Mouse (Mus musculus) adrenal gland, adult (tissue): Measurements from ENCODE around the gene Wdr54.

Experiments used
- DNase-seq, 2 experiments: peaks; one replicate each; pipeline ENCODE4 v3.0.0; 2022 to 2023; ENCODE audit warnings: low spot score in 1 of 2; ENCODE audit not compliant: inconsistent age in 2 of 2

The Wdr54 gene

DNA sequence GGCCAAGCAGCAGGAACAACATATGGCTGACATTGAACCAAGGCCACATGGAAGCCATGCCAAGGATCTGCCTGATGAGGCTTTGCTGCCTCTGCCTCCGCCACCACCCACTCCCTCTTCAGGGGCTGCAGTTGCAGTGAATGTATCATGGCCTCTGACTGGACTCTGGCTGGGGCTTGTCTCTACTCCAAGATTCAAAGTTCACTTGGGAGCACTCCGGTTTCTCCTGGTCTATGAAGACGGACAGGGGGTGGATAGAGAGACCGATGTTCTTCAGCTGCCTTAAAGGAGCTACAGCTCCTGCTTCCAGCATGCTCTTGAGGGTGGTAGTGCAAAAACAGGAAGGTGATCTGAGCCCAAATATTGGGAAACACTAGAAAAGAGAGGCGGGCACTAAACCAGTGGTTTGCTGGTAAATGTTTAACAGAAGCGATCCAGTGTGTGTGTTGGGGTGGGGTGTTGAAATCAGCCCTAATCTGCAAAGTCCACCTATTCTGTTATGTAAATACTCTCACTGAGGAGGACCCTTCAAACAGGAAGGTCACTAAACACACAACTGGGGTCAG is 24.6 kb downstream of the Wdr54 start:
- peak in 1 of 2 experiments; percentile 5 for DNase-seq

DNA sequence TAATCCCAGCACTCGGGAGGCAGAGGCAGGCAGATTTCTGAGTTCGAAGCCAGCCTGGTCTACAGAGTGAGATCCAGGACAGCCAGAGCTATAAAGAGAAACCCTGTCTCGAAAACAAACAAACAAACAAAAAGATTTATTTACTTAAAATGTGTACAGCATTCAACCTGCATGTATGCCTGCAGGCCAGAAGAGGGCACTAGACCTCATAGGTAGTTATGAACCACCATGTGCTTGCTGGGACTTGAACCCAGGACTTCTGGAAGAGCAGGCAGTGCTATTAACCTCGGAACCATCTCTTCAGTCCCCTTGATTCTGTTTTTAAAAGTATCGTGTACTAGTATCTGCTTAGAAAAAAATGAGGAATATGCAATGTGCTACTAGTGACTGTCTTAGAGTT is 28.8 kb downstream of the Wdr54 start:
- peak in 1 of 2 experiments; percentile 4 for DNase-seq

DNA sequence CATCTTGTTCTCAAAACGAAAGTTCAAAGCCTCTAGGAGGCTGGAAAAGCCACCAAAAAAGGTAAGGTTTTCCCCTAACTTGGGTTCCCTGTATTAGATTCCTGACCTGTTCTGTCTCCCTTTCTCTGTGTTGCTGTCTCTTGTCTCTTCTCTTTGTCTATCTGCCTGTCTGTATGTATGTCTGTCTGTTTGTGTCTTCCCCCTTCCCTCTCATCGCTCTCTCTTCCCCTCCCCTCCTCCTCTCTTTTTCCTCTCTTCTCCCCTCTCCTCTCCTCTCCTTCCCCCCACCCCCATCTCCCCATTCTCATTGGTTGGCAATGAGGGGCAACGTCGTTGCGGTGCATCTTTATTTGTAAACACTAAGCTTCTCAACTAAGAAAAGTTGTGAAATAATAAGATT is 30.9 kb downstream of the Wdr54 start, which contains the start of gene Ino80b:
TSS of gene Ino80b (minus strand) at position 101 of the 400 bp plus-strand sequence.
- no peak for DNase-seq

DNA sequence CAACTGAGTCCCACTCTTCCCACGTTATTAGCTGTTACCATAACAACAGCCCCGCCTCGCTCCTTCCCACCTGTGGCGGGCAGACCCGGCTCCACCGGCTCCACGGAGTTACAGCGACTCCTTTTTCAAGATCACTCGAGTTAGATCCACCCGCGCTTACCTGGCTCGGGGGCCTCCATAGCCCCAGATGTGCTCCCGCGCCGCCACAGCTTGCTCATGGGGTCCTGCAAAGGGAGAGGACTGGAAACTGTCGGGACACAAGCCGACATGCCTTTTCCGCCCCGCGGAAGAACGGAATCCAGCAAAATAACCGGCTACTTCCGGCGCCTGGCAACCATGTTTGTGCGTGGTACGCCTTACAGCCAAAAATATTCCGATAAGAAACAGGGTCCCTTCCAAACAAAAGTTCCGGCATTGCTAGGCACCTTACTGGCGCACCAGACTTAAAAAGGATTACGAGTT is 31.3 kb downstream of the Wdr54 start:
- peak; percentile 94 to 98 for DNase-seq

DNA sequence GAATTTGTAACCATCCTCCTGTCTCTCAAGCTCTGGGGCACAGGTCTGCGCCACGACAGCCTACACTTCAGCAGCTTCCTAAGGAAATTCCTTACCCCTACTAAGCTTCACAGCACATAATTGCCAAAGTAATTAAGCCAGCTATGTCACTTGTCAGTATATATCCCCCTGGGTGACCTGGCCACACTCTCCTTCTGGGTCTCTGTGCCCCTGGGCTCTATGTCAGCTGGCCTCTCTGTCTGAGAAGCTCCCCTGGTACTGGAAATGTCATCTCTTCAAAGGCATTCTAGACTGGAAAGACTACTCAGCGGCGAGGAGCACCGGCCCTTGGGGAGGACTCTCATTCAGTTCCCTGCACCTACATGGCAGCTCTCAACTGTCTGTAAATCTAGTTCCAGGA is 33.2 kb downstream of the Wdr54 start:
- peak; percentile 7 to 30 for DNase-seq

DNA sequence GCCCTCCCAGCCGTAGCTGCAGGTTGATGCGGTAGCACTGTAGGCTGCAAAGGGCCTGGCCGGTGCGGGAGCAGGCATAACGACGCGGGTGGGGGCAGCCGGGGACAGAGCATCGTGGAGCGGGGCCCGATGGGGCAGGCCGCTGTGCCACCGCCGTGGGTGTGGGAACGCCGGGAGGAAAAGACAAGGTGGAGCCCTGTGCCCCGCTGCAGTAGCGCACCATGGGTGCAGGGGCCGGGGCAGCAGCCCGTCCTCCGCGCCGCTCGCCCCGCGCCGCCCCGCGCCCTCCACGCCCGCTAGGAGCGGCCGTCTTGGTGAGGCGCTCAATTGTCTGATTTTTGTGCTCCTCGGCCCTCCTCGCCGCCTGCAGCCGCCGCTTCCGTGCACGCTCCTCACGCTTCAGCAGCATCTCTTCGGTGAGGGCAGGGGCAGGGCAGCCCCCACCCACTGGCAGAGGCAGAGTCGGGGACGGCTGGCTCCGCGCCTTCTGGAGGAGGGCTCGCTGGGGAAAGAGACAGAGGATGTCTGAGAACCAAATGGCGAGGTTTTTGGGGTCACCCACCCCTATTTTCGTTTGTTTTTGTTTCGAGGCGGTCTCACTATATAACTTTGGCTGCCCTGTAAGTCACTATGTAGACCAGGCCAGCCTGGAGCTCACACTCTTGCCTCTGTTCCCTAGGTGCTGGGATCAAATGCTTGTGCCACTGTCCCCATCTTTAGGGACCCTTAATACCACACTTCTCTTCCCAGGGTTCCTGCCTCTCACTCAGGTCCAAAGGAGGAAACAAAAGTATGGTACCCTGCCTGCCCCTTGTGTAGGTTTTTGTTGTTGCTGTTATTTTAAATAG is 34.1 kb downstream of the Wdr54 start:
- DNase-seq: no peak

DNA sequence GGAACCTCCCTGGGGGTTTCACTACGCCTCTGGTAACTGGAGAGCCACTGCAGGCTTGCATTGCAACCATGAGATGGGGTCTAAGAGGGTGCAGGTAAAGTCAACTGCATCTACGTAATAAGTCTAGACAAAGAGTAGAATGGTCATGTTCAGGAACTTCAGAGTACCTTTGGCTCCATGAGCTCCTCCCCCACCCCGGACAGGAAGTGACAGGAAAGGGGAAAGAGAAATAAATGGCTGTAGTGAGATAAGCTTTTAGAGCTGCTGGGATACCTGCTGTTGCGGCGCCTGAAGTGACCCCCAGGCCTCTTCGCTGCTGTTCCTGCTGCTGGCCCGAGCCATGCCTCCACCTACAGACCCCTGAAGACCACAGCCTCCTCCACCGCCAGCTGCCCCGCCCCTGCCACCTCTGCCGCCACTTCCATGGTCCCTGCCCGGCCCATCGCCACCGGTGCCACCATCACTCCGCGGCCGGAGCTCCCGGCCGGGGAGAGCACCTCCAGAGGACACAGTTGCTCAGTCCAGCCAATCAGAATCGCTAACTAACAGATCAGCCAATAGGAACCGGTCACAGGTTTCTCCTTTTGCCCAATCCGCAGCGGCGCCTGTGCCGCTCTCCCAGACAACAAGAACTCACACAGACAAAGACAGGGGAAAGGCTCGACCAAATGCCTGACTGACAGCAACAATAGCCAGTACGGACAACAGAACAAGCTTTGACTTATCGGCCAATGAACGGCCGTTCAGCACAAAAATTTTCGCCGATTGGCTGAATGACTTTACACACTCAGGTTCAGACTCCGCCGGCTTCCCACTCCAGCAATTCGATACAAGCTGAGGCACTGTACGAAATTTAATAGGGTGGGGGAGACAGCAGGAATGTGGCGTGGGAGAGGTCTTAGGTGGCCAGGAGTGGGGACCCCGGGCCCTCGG is 35.0 kb downstream of the Wdr54 start, which contains the start of gene Wbp1:
TSS of gene Wbp1 (minus strand) at position 630 of the 933 bp plus-strand sequence.
- peak; percentile 97 to 98 for DNase-seq

DNA sequence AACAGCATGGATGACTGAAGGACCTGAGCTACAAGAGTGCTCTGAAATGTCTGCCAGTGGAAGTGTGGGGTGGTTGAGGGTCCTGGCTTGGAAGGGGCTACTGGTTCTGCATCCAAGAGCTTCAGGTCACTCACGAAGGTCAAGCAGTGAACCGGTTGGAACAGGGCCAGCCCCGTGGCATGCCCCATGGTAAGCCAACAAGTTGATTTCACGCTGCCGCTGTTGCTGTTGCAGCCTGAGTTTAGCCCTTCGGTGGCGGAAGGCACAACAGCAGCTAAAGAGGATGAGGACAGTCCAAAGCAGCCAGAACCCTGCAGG is 36.5 kb downstream of the Wdr54 start:
- peak; percentile 50 to 77 for DNase-seq

DNA sequence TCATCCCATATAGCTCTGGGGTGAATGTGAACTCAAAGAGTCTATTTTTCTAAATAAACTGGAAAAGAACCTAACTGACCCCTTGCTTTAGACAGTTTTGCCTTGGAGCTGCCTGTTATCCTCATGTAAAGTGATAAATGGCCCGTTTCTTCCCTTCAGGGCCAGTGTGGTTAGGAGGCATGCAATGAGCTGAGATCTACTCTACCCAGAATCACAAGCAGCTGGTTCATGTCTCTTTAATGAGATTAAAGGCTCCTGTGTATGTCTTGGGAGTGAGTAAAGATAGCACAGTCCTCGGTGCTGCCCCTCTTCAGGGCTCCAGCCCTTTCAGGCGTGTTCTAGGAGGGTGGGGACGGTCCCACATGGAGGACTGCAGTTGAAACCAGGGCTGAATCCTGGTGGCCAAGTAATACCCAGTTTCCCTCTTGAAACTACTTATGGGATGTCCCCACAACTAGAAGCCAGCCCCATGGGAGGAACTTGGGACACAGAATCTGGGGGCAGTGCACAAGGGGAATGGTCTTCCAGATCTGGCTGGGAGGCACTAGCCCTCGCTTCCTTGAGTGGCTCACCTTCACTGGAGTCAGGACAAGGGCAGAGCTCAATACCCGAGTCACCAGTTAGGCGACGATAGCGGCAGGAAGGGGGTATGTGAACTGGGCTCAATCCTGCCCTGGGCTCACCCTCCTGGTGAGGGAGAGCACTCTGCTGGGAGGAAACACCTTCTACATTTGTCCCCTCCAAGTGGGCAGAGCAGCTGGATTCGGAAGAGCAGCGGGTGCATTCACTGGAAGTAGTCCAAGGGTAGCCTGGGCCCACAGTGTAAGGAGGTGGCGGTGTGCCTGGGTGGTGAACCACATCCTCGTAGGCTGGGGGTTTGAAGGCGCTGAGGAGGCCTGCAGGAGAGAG is 37.1 kb downstream of the Wdr54 start:
- peak; percentile 22 to 62 for DNase-seq

DNA sequence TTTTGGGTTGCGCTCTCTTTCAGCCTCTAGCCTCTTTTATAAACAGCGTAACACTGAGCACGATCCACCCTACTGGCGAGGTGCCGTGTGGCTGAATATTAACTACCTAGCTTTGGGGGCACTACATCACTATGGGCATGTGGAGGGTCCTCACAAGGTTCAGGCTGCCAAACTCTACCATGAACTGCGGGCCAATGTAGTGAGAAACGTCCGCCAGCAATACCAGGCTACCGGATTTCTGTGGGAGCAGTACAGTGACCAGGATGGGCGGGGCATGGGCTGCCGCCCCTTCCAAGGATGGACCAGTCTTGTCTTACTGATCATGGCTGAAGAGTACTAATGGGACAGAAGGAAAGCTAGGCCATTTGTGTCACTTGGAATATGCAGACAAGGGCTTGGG is 37.8 kb downstream of the Wdr54 start:
- peak; percentile 21 to 51 for DNase-seq

DNA sequence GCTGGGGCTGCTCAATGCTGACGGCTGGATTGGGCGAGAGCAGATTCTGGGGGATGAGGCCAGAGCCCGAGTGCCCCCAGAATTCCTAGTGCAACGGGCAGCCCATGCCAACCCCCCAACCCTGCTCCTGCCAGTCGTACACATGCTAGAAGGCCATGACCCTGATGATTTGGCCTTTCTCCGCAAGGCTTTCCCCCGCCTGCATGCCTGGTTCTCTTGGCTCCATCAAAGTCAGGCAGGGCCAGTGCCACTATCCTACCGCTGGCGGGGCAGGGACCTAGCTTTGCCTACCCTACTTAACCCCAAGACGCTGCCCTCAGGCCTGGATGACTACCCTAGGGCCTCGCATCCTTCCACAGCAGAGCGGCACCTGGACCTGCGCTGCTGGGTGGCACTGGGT is 38.6 kb downstream of the Wdr54 start:
- peak in 1 of 2 experiments; percentile 79 for DNase-seq

DNA sequence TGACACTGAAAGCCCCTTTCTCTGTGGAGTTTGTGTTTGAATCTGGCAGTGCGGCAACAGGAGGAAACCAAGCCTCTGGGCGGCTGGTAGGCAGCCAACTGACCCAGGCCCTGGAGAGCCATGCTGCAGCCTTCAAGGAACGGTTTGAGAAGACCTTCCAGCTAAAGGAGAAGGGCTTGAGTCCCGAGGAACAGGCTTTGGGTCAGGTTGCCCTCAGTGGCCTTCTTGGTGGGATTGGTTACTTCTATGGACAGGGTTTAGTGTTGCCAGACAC is 39.1 kb downstream of the Wdr54 start:
- DNase-seq: peak in 1 of 2 experiments; percentile 55

DNA sequence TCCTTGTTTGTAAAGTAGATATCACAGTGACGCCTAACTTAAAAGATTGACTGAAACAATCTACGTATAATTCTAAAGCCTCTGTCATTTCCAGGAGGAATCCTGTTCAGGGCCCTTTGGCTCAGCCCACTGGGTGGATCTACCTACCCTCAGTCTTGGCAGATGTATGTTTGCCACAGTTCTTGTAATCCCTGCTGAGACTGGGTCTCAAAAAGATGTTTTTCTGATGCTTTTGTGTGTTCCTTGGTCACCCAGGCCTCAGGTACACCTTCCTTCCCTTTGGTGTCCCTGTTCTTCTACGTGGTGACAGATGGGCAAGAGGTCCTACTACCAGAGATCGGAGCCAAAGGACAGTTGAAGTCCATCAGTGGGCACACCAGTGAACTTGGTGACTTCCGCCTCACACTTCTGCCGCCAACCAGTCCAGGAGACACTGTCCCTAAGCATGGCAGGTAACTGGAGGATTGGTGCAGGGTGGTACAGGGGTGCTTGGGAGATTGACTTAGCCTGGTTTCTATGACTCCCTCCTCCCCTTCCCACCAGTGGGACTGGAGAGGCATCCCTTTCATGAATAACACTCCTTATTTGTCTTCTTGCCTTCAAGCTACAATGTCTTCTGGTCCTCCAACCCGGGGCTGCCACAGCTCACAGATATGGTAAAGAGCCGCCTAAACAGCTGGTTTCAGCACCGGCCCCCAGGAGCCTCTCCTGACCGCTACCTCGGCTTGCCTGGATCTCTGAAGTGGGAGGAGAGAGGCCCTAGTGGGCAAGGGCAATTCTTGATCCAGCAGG is 39.6 kb downstream of the Wdr54 start:
- peak in 1 of 2 experiments; percentile 62 for DNase-seq

DNA sequence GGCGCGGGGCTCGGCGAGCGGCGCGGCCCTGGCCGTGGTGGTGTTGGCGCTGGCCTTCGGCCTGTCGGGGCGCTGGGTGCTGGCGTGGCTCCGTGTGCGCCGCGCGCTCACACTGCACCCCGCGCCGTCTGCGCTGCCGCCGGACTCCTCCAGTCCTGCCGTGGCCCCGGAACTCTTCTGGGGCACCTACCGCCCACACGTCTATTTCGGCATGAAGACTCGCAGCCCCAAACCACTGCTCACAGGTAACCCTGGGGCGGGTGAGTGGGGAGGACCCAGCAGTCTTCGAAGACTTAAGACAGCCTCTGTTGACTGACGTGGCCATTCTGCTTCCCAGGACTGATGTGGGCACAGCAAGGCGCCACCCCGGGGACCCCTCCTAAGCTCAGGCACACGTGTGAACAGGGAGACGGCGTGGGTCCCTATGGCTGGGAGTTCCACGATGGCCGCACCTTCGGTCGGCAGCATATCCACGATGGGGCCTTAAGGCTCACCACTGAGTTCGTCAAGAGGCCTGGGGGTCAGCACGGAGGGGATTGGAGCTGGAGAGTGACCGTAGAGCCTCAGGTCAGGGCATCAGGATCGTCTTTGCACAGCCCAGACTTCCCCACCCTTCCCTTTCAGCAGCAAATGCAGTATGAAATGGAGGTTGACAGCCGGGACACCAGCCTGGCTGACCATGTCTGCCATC is 40.4 kb downstream of the Wdr54 start:
- no peak for DNase-seq

DNA sequence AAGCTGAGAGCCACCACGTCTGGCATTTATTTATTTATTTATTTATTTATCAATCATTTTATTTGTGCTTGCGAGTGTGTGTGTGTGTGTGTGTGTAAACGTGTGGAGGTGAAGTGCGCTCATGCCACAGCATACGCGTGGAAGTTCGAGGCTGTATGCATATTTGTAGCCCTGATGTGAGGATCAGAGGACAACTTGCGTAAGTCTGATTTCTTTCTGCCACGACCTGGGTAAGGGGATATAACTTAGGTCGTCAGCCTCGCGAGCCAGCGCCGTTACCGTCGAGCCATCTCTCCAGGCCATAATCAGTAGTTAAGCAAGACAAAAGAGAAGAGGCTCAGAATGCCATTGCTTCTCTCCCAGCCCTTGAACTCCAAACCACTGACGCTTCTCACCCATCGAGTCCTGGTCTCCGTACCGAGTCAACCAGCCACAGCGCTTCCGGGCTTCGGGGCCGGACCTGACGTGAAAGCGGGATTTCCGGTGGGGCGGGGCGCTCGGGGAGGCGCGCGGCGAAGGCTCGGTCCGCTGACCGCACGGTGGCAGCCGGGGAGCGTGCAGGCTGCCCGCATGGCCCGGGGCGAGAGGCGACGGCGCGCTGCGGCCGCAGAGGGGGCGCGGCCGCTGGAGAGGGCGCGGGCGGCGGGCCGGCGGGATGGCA is 41.1 kb downstream of the Wdr54 start, which contains the start of gene Mogs:
TSS of gene Mogs (plus strand) at position 486 of the 661 bp plus-strand sequence.
- DNase-seq: peak; percentile 96 to 98

DNA sequence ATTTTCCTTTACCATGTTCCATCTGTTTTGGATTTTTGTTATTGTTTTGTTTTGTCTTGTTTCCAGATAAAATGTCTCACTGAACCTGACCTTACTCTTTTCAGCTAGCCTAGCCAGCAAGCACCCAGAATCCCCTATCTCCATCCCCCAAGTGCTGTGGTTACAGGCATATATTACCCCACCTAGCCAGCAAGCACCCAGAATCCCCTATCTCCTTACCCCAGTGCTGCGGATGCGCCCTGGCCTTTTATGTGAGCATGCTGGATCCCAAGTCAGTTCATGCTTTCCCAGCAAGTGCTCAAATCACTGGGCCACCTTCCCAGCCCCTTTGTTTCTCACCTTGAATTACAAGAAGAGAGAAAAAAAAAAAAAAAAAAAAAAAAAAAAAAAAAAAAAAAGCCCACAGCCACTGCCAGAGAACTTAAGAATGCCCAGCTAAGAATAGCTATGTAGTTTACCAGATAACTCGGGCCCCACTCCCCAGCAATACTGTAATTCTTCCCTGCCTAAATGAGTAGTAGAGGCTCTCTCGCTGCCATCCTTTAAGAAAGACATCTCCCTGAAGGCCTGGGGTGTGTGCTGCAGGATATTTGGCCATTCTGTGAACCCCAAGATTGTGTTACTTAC is 44.6 kb downstream of the Wdr54 start:
- peak in 1 of 2 experiments; percentile 24 for DNase-seq

DNA sequence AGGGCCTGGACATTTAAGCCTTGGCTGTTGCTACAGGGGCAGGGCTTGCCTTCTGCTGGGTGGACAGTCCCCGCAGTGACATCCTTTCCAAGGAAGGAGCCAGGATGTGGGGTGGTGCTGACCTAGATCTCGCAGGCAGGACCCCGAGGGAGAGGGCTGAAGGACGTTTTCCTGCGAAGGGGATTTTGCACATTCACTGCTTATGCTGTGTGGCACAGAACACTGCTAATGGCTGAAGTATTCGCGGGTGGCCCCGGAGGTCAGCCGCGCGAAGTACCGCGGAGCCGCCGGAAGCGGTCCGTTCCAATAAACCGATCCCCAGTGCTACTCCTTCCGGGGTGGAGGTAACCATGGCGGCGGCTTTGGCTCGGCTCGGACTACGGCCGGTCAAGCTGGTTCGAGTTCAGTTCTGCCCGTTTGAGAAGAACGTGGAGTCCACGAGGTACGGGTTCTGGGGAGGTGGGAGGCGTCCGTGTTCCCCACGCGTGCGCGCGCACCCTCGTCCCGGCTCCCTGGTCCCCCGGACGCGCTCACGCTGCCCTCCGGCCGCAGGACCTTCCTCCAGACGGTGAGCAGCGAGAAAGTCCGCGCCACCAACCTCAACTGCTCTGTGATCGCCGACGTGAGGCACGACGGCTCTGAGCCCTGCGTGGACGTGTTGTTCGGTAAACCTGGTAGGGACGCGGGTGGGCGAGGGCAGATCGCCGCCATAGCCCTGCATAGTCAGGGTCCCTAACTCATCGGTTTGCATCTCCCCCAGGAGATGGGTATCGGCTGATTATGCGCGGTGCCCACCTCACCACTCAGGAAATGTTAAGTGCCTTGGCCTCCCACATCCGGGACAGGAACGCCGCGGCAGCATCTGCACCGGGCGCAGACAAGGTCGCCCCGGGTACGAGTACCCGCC is 47.2 kb downstream of the Wdr54 start, which contains the start of gene Mrpl53:
TSS of gene Mrpl53 (plus strand) at position 279 of the 907 bp plus-strand sequence.
- DNase-seq: peak; percentile 89 to 97
